Mouse (Mus musculus) heart, adult 2 months (tissue): Measurements from ENCODE around the gene Bbs12.

Experiments used
- EP300 ChIP-seq: fragments of 200-500 bp; IDR thresholded peaks from 2 replicates; pipeline ENCODE4 v1.6.1; 2011; ENCODE audit warnings: low read depth, low read length, control low read depth; ENCODE audit not compliant: insufficient read depth
- POLR2A ChIP-seq: fragments of 200-500 bp; IDR thresholded peaks from 2 replicates; pipeline ENCODE4 v1.6.1; 2011; ENCODE audit warnings: mild to moderate bottlenecking, low read depth, low read length, control low read depth; ENCODE audit not compliant: insufficient read depth

DNA sequence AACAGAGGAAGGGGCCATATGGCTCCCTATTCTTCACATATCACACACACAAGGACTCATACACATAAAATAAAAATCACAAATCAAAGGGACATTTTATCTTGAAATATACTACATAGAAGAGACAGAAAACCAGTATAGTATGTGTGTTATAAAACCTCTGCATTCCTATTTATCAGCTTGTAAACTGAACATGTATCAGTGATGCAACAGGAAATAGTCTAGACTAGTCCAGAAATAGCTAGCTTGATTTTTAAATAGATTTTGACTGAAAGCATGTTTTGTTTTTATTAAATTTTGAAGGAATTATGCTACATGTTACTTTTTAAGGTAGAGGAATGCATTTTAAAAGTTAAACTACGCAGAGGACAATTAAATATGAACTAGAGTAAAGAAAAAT is 17.6 kb downstream of the Bbs12 start:
- TF ChIP-seq POLR2A (no peak), EP300 (no peak)
